Mouse (Mus musculus): ENCODE results near the gene Gadd45g. TPM values are rescaled to one million over a fixed set of nuclear protein-coding genes. Genes with fewer than 3 reads are reported as not detected.
A peak's percentile ranks its signal among the peaks of the same experiment; 100 is the strongest.

The Gadd45g gene
- total RNA-seq, 1 experiment, result 57.8 TPM

- no peaks in the 10 kb centered on the region for H3K9me3 ChIP-seq (ENCODE audit: control insufficient read depth, insufficient read depth, low read depth, low read length)
- no peak overlapping the region for H3K27ac ChIP-seq (ENCODE audit: insufficient read depth, low read depth, low read length, poor library complexity, severe bottlenecking)
- H3K36me3 ChIP-seq (ENCODE audit: control insufficient read depth, insufficient read depth, low read length, poor library complexity, severe bottlenecking), result no peaks in the 10 kb centered on the region
- H3K4me3 ChIP-seq (ENCODE audit: insufficient read depth in 1 of 2, low read depth in 1 of 2, low read length in 2 of 2, poor library complexity in 1 of 2, severe bottlenecking in 1 of 2), result no peak overlapping the region
- no peak for DNase-seq (ENCODE audit: low read depth, low spot score)
- peaks cover 0 to 8% of the 10 kb centered on the region in 2 experiments; a peak in 1 of 4 replicates for H3K4me1 ChIP-seq (ENCODE audit: control insufficient read depth in 2 of 2, insufficient read depth in 2 of 2, low read length in 2 of 2, poor library complexity in 1 of 2)
- in situ Hi-C loops (cut with MboI; ENCODE audit: low sequenced_read_pairs in 2 of 2, unreplicated experiment in 2 of 2), result loop anchor here (5.0 to 25.0 kb wide), 3 partner anchors 380 to 795 kb away; partner anchors contain the start of gene Diras2 (in 1 of the 2)
- H3K9ac ChIP-seq (ENCODE audit: insufficient read depth, low read depth, low read length, poor library complexity, severe bottlenecking), result no peak overlapping the region
- no peak for TF ChIP-seq MAFK (IDR thresholded peaks at IDR 0.05; ENCODE audit: insufficient read depth, low read depth, low read length)
- no peak for TF ChIP-seq CHD2 (IDR thresholded peaks at IDR 0.05; ENCODE audit: low read depth, low read length)
- no peak for TF ChIP-seq ZC3H11A (IDR thresholded peaks at IDR 0.05; ENCODE audit: borderline replicate concordance, low read depth, low read length)
- no peak for TF ChIP-seq ZNF384 (IDR thresholded peaks at IDR 0.05; ENCODE audit: low read depth, low read length)
- TF ChIP-seq HCFC1 (IDR thresholded peaks at IDR 0.05; ENCODE audit: borderline replicate concordance, insufficient read depth, low read length), result no peak
These were observed 4.3 kb upstream of the Gadd45g start for GRCm38 (mm10) chr13:51842191-51842590.

GRCm38 (mm10) chr13:51842773-51843172 lies 3.7 kb upstream of the Gadd45g start:
- TF ChIP-seq MAFK (IDR thresholded peaks at IDR 0.05; ENCODE audit: insufficient read depth, low read depth, low read length), result no peak
- no peak for TF ChIP-seq HCFC1 (IDR thresholded peaks at IDR 0.05; ENCODE audit: borderline replicate concordance, insufficient read depth, low read length)
- Histone ChIP-seq H3K36me3 (ENCODE audit: control insufficient read depth, insufficient read depth, low read length, poor library complexity, severe bottlenecking) (peaks cover under 1% of the 10 kb centered on the region; the same call in 1 of the 2 replicates), H3K27ac (ENCODE audit: insufficient read depth, low read depth, low read length, poor library complexity, severe bottlenecking) (no peak overlapping the region), H3K9ac (ENCODE audit: insufficient read depth, low read depth, low read length, poor library complexity, severe bottlenecking) (no peak overlapping the region), H3K4me3 (ENCODE audit: insufficient read depth in 1 of 2, low read depth in 1 of 2, low read length in 2 of 2, poor library complexity in 1 of 2, severe bottlenecking in 1 of 2) (no peak overlapping the region), H3K9me3 (ENCODE audit: control insufficient read depth, insufficient read depth, low read depth, low read length) (no peaks in the 10 kb centered on the region), H3K4me1 (ENCODE audit: control insufficient read depth in 2 of 2, insufficient read depth in 2 of 2, low read length in 2 of 2, poor library complexity in 1 of 2) (peaks cover 0 to 8% of the 10 kb centered on the region in 2 experiments; a peak in 1 of 4 replicates)
- in situ Hi-C loops (cut with MboI; ENCODE audit: low sequenced_read_pairs in 2 of 2, unreplicated experiment in 2 of 2), result loop anchor here (5.0 to 25.0 kb wide), 3 partner anchors 380 to 795 kb away; partner anchors contain the start of gene Diras2 (in 1 of the 2)
- DNase-seq (ENCODE audit: low read depth, low spot score), result no peak

- in situ Hi-C loops (cut with MboI; ENCODE audit: low sequenced_read_pairs in 2 of 2, unreplicated experiment in 2 of 2), result loop anchor here (5.0 to 25.0 kb wide), 3 partner anchors 379 to 794 kb away; partner anchors contain the start of gene Diras2 (in 1 of the 2)
- peaks cover 5% of the 10 kb centered on the region for H3K36me3 ChIP-seq (ENCODE audit: control insufficient read depth, insufficient read depth, low read length, poor library complexity, severe bottlenecking)
- H3K4me3 ChIP-seq (ENCODE audit: insufficient read depth in 1 of 2, low read depth in 1 of 2, low read length in 2 of 2, poor library complexity in 1 of 2, severe bottlenecking in 1 of 2), result no peak overlapping the region
- no peak overlapping the region for H3K27ac ChIP-seq (ENCODE audit: insufficient read depth, low read depth, low read length, poor library complexity, severe bottlenecking)
- H3K9ac ChIP-seq (ENCODE audit: insufficient read depth, low read depth, low read length, poor library complexity, severe bottlenecking), result no peak overlapping the region
- DNase-seq (ENCODE audit: low read depth, low spot score), result no peak
- peaks cover 0 to 9% of the 10 kb centered on the region in 2 experiments; a peak in 1 of 4 replicates for H3K4me1 ChIP-seq (ENCODE audit: control insufficient read depth in 2 of 2, insufficient read depth in 2 of 2, low read length in 2 of 2, poor library complexity in 1 of 2)
- H3K9me3 ChIP-seq (ENCODE audit: control insufficient read depth, insufficient read depth, low read depth, low read length), result no peaks in the 10 kb centered on the region
- TF ChIP-seq ZNF384 (IDR thresholded peaks at IDR 0.05; ENCODE audit: low read depth, low read length), result no peak
- no peak for TF ChIP-seq HCFC1 (IDR thresholded peaks at IDR 0.05; ENCODE audit: borderline replicate concordance, insufficient read depth, low read length)
These were observed 3.2 kb upstream of the Gadd45g start for GRCm38 (mm10) chr13:51843298-51843697.

- in situ Hi-C loops (cut with MboI; ENCODE audit: low sequenced_read_pairs in 2 of 2, unreplicated experiment in 2 of 2), result loop anchor here (5.0 to 25.0 kb wide), 3 partner anchors 378 to 793 kb away; partner anchors contain the start of gene Diras2 (in 1 of the 2)
- DNase-seq (ENCODE audit: low read depth, low spot score), result no peak
- TF ChIP-seq ZC3H11A (IDR thresholded peaks at IDR 0.05; ENCODE audit: borderline replicate concordance, low read depth, low read length), result no peak
- no peak for TF ChIP-seq MAFK (IDR thresholded peaks at IDR 0.05; ENCODE audit: insufficient read depth, low read depth, low read length)
- TF ChIP-seq CHD2 (IDR thresholded peaks at IDR 0.05; ENCODE audit: low read depth, low read length), result no peak
- TF ChIP-seq HCFC1 (IDR thresholded peaks at IDR 0.05; ENCODE audit: borderline replicate concordance, insufficient read depth, low read length), result no peak
- TF ChIP-seq ZNF384 (IDR thresholded peaks at IDR 0.05; ENCODE audit: low read depth, low read length), result no peak
- no peak overlapping the region for H3K27ac ChIP-seq (ENCODE audit: insufficient read depth, low read depth, low read length, poor library complexity, severe bottlenecking)
- no peaks in the 10 kb centered on the region for H3K9me3 ChIP-seq (ENCODE audit: control insufficient read depth, insufficient read depth, low read depth, low read length)
- H3K4me1 ChIP-seq (ENCODE audit: control insufficient read depth in 2 of 2, insufficient read depth in 2 of 2, low read length in 2 of 2, poor library complexity in 1 of 2), result peaks cover 0 to 13% of the 10 kb centered on the region in 2 experiments; a peak in 2 of 4 replicates
- H3K36me3 ChIP-seq (ENCODE audit: control insufficient read depth, insufficient read depth, low read length, poor library complexity, severe bottlenecking), result peaks cover 5% of the 10 kb centered on the region
- no peak overlapping the region for H3K4me3 ChIP-seq (ENCODE audit: insufficient read depth in 1 of 2, low read depth in 1 of 2, low read length in 2 of 2, poor library complexity in 1 of 2, severe bottlenecking in 1 of 2)
- H3K9ac ChIP-seq (ENCODE audit: insufficient read depth, low read depth, low read length, poor library complexity, severe bottlenecking), result no peak overlapping the region
These were observed 2.4 kb upstream of the Gadd45g start for GRCm38 (mm10) chr13:51844118-51844517.

- DNase-seq (ENCODE audit: low read depth, low spot score), result no peak
- in situ Hi-C loops (cut with MboI; ENCODE audit: low sequenced_read_pairs in 2 of 2, unreplicated experiment in 2 of 2), result loop anchor here (5.0 to 25.0 kb wide), 3 partner anchors 378 to 793 kb away; partner anchors contain the start of gene Diras2 (in 1 of the 2)
- peaks cover 0 to 16% of the 10 kb centered on the region in 2 experiments; a peak in 2 of 4 replicates for H3K4me1 ChIP-seq (ENCODE audit: control insufficient read depth in 2 of 2, insufficient read depth in 2 of 2, low read length in 2 of 2, poor library complexity in 1 of 2)
- no peak overlapping the region for H3K4me3 ChIP-seq (ENCODE audit: insufficient read depth in 1 of 2, low read depth in 1 of 2, low read length in 2 of 2, poor library complexity in 1 of 2, severe bottlenecking in 1 of 2)
- no peak overlapping the region for H3K9ac ChIP-seq (ENCODE audit: insufficient read depth, low read depth, low read length, poor library complexity, severe bottlenecking)
- TF ChIP-seq CHD2 (IDR thresholded peaks at IDR 0.05; ENCODE audit: low read depth, low read length) (no peak), ZNF384 (IDR thresholded peaks at IDR 0.05; ENCODE audit: low read depth, low read length) (no peak), HCFC1 (IDR thresholded peaks at IDR 0.05; ENCODE audit: borderline replicate concordance, insufficient read depth, low read length) (no peak), MAFK (IDR thresholded peaks at IDR 0.05; ENCODE audit: insufficient read depth, low read depth, low read length) (no peak), ZC3H11A (IDR thresholded peaks at IDR 0.05; ENCODE audit: borderline replicate concordance, low read depth, low read length) (peak; percentile 61; the same call in 1 of the 2 replicates)
- H3K36me3 ChIP-seq (ENCODE audit: control insufficient read depth, insufficient read depth, low read length, poor library complexity, severe bottlenecking), result peaks cover 5% of the 10 kb centered on the region
- no peak overlapping the region for H3K27ac ChIP-seq (ENCODE audit: insufficient read depth, low read depth, low read length, poor library complexity, severe bottlenecking)
- H3K9me3 ChIP-seq (ENCODE audit: control insufficient read depth, insufficient read depth, low read depth, low read length), result no peaks in the 10 kb centered on the region
These were observed 1.8 kb upstream of the Gadd45g start for GRCm38 (mm10) chr13:51844661-51845060.
